Mouse (Mus musculus): ENCODE measurements around the gene Mettl13.

Gene Mettl13

GRCm38 (mm10) chr1:162531584-162531983 is 16.8 kb downstream of the Mettl13 start:
- DNase-seq = no peak

DNA sequence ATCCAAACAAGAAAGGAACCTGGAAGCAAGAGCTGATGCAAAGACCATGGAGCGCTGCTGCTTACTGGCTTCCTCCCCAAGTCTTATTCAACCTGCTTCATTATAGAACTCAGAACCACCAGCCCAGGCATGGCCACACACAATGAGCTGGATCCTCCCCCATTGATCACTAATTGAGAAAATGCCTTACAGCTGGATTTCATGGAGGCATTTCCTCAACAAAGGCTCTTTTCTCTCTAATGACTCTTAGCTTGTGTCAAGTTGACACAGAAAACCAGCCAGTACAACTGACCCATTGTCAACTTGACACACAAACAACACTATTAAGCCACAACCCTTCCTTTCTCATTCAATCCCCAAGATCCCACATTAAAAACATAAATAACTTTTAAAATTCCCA is 17.7 kb downstream of the Mettl13 start:
- DNase-seq = peak; percentile 54

DNA sequence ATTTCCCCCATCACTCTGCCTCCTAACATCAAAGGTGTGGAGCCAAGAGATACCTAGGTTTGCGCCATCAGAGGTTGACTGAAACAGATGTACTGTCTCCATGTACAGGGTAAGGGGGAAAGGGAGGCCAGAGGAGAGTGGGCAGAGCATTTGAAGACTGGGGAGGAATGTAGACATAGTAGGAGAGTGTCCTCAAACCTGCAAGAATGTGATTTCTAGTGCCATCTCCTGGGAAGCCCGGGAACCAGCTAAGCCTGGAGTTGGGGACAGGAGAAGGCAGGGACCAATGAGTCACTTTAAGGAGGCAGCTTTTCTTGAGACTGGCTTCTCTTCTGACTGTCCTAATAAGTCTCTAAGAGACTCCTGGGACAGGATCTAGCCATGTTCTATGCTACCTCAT is 18.7 kb downstream of the Mettl13 start:
- DNase-seq = no peak

- no peak for DNase-seq
Measured at GRCm38 (mm10) chr1:162515116-162515515, 33.2 kb downstream of the Mettl13 start.

DNA sequence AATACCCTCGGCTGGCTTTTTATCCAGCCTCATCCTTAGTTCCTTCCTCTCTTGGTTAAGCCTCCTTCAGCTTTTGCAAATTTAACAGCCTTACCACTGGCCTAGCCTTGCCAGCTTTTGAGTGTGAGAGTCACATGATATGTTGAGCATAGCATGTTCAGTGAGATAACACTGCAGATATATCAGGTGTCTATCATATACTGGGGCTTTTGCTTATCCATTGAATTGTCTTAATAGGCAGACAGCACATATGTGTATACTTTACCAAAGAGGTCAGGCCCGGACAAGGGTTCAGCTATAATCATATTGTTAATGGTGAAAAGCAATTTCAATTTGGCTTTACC is 38.4 kb downstream of the Mettl13 start:
- DNase-seq = no peak

DNA sequence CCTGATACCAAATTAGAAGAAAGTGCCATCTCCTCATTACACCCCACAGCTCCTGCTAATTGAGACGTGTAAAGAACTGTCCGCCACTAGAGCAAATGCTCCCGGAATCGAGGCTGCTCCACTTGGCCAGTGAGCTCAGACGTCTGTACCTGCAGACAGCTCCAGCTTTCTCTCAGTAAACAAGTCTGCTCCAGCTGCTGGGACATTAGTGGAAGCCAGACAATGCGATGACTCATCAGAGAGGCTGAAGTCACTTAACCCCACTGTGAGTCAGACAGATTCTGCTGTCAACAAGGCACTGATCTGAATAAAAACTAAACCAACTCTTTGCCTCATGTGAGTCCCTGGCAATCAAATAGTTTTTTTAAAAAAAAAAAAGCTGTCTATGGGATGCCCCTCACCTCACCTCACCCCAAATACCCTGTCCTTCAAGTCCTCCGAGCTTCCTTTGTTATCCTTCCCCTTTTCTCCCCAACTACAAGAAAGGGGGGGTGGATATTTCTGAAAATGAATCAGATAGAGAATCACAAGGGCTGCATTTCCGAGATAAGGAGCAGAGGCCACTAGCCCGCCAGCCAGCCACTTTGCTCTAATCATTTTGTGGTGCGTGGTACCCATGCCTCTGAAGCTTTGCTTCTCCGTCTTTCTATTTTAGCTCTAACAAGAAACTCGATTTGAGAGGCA is 38.9 kb downstream of the Mettl13 start:
- peak; percentile 44 for DNase-seq

GRCm38 (mm10) chr1:162508211-162509005 is 39.9 kb downstream of the Mettl13 start:
- DNase-seq = peak; percentile 55

- no peak for DNase-seq
Measured at GRCm38 (mm10) chr1:162506516-162506915, 41.8 kb downstream of the Mettl13 start.

DNA sequence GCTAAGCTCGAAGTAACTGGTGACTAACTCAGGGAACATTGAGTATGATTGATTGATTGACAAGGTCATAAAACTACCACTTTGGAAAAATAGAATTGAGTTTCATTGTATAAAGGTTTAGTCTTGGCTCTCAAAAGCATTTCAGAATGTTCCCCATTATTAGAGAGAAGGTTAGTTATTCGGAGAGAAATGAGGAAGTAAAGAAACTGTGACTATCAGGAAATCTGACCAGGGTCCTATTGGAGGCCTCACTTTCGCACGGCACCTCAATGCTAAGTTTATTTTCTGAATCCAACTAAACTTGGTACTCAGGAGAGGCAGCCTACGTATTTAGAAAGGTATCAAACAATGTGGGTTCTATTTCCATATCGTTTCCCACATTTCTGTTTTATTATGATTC is 42.7 kb downstream of the Mettl13 start:
- DNase-seq = no peak

Data from retina, postnatal 1 day (tissue).